Mouse (Mus musculus) forebrain, embryonic 16.5 days (tissue): ENCODE data around the gene Birc5. TPM values are rescaled to one million over a fixed set of nuclear protein-coding genes. Genes with fewer than 3 reads are reported as not detected.

Source experiments
- ATAC-seq: fragments of 200-750 bp; cut with Nextera tagmentation; 2 replicates; pipeline ENCODE4 v1.8.0; 2017; ENCODE audit warnings: mild to moderate bottlenecking, moderate library complexity
- H3K27ac ChIP-seq: fragments of 300-500 bp; sonication (generic); 2 replicates; pipeline ENCODE4 v1.5.1; 2014; ENCODE audit warnings: low read length, control low read depth
- H3K27me3 ChIP-seq: fragments of 300-500 bp; sonication (generic); replicated peaks from 2 replicates; pipeline ENCODE4 v1.6.1; 2014; ENCODE audit warnings: low read length; ENCODE audit not compliant: control insufficient read depth, insufficient read depth
- H3K36me3 ChIP-seq: fragments of 300-500 bp; sonication (generic); 2 replicates; pipeline ENCODE4 v1.6.1; 2014; ENCODE audit not compliant: control insufficient read depth, insufficient read depth
- H3K4me1 ChIP-seq: fragments of 300-500 bp; sonication (generic); replicated peaks from 2 replicates; pipeline ENCODE4 v1.6.1; 2014; ENCODE audit warnings: low read length; ENCODE audit not compliant: control insufficient read depth, insufficient read depth
- H3K4me2 ChIP-seq: fragments of 300-500 bp; sonication (generic); 2 replicates; pipeline ENCODE4 v1.6.1; 2014; ENCODE audit warnings: mild to moderate bottlenecking, low read length, control low read depth
- H3K4me3 ChIP-seq: fragments of 300-500 bp; sonication (generic); replicated peaks from 2 replicates; pipeline ENCODE4 v1.5.1; 2014; ENCODE audit warnings: mild to moderate bottlenecking, low read length, control low read depth
- H3K9ac ChIP-seq: fragments of 300-500 bp; sonication (generic); replicated peaks from 2 replicates; pipeline ENCODE4 v1.6.1; 2014; ENCODE audit warnings: low read depth, low read length, control low read depth
- H3K9me3 ChIP-seq: fragments of 300-500 bp; sonication (generic); 2 replicates; pipeline ENCODE4 v1.6.1; 2016; ENCODE audit warnings: low read length; ENCODE audit not compliant: control insufficient read depth
- WGBS: fragments of 180-500 bp; shearing (Covaris S2); extraction: QIAGEN DNeasy Blood & Tissue Kit; methylation state at CpG from one replicate; pipeline ENCODE4 v1.1.7; 2014; 5-methylcytosine and 5-hydroxymethylcytosine counted together
- polyA plus RNA-seq: library from polyadenylated mRNA; unstranded; fragments of >200 nt; fragmentation: Nextera tagmentation; extraction: Ambion mirVana; gene quantifications from 2 replicates; pipeline ENCODE4 v1.2.1, GENCODE M21; 2015

Birc5 gene
- polyA plus RNA-seq, 1 experiment from 2014 or later, result 72.6 TPM

GRCm38 (mm10) chr11:117882208-117882607, 33.2 kb downstream of the Birc5 start:
- Histone ChIP-seq H3K9ac (no peak overlapping the region), H3K27me3 (0 out of 2 replicates have a peak, but pooled peaks cover 4% of the 10 kb centered on the region), H3K4me3 (no peak overlapping the region), H3K4me1 (peaks cover 21% of the 10 kb centered on the region), H3K9me3 (no peaks in the 10 kb centered on the region), H3K27ac (no peak overlapping the region), H3K36me3 (no peaks in the 10 kb centered on the region), H3K4me2 (no peak overlapping the region)
- 73% methylated on average over 1 of the region's 1 CpGs for WGBS
- no peak for ATAC-seq

GRCm38 (mm10) chr11:117886000-117886399, 36.9 kb downstream of the Birc5 start:
- Histone ChIP-seq H3K36me3 (no peaks in the 10 kb centered on the region), H3K4me2 (no peak overlapping the region), H3K9ac (no peak overlapping the region), H3K4me1 (peaks cover 28% of the 10 kb centered on the region), H3K4me3 (no peak overlapping the region), H3K27ac (no peak overlapping the region), H3K9me3 (no peaks in the 10 kb centered on the region), H3K27me3 (peaks cover 16% of the 10 kb centered on the region)
- no peak for ATAC-seq
- 56% methylated on average over 5 of the region's 5 CpGs for WGBS

- H3K9ac ChIP-seq, result 0 out of 2 replicates have a peak overlapping the region, but pooled peaks have one; percentile 20
- H3K9me3 ChIP-seq, result no peaks in the 10 kb centered on the region
- H3K4me3 ChIP-seq, result no peak overlapping the region; the same call in 1 of the 2 replicates
- H3K27me3 ChIP-seq, result peaks cover 22% of the 10 kb centered on the region
- peak overlapping the region; percentile 40; the same call in 1 of the 2 replicates for H3K4me2 ChIP-seq
- no peaks in the 10 kb centered on the region for H3K36me3 ChIP-seq
- no peak for ATAC-seq
- H3K27ac ChIP-seq, result no peak overlapping the region
- peaks cover 22% of the 10 kb centered on the region for H3K4me1 ChIP-seq
- WGBS, result 16% methylated on average over 20 of the region's 20 CpGs
These were observed 39.3 kb downstream of the Birc5 start for GRCm38 (mm10) chr11:117888168-117888852.

- 1% methylated on average over 33 of the region's 33 CpGs for WGBS
- H3K27ac ChIP-seq, result no peak overlapping the region
- peaks cover 22% of the 10 kb centered on the region for H3K27me3 ChIP-seq
- no peaks in the 10 kb centered on the region for H3K36me3 ChIP-seq
- peak overlapping the region; percentile 40 for H3K4me2 ChIP-seq
- no peaks in the 10 kb centered on the region for H3K9me3 ChIP-seq
- ATAC-seq, result peak; percentile 36; the same call in 1 of the 2 replicates
- peaks cover 22% of the 10 kb centered on the region for H3K4me1 ChIP-seq
- H3K9ac ChIP-seq, result peak overlapping the region; percentile 20
- H3K4me3 ChIP-seq, result peak overlapping the region; percentile 10; the same call in 1 of the 2 replicates
These were observed 40.1 kb downstream of the Birc5 start for GRCm38 (mm10) chr11:117888853-117889822.

GRCm38 (mm10) chr11:117889887-117890340, 40.9 kb downstream of the Birc5 start:
- Histone ChIP-seq H3K9ac (peak overlapping the region; percentile 23; the same call in 1 of the 2 replicates), H3K27ac (no peak overlapping the region), H3K4me3 (no peak overlapping the region), H3K36me3 (no peaks in the 10 kb centered on the region), H3K9me3 (no peaks in the 10 kb centered on the region), H3K4me1 (peaks cover 22% of the 10 kb centered on the region), H3K27me3 (peaks cover 22% of the 10 kb centered on the region), H3K4me2 (peak overlapping the region; percentile 40; the same call in 1 of the 2 replicates)
- peak; percentile 74 for ATAC-seq
- under 1% methylated on average over 11 of the region's 11 CpGs for WGBS

GRCm38 (mm10) chr11:117890519-117891282, 41.6 kb downstream of the Birc5 start:
- Histone ChIP-seq H3K36me3 (no peaks in the 10 kb centered on the region), H3K27ac (no peak overlapping the region), H3K4me2 (no peak overlapping the region), H3K27me3 (peaks cover 20% of the 10 kb centered on the region), H3K9me3 (no peaks in the 10 kb centered on the region), H3K4me3 (no peak overlapping the region), H3K9ac (no peak overlapping the region), H3K4me1 (peaks cover 22% of the 10 kb centered on the region)
- 17% methylated on average over 13 of the region's 13 CpGs for WGBS
- no peak for ATAC-seq

GRCm38 (mm10) chr11:117891581-117892175, 42.6 kb downstream of the Birc5 start:
- H3K9me3 ChIP-seq, result no peaks in the 10 kb centered on the region
- H3K27me3 ChIP-seq, result peaks cover 18% of the 10 kb centered on the region
- ATAC-seq, result no peak
- WGBS, result 94% methylated on average over 19 of the region's 19 CpGs
- H3K36me3 ChIP-seq, result no peaks in the 10 kb centered on the region
- H3K27ac ChIP-seq, result no peak overlapping the region
- H3K4me1 ChIP-seq, result peaks cover 22% of the 10 kb centered on the region
- H3K4me3 ChIP-seq, result no peak overlapping the region
- H3K9ac ChIP-seq, result no peak overlapping the region
- no peak overlapping the region for H3K4me2 ChIP-seq

GRCm38 (mm10) chr11:117892199-117892598, 43.1 kb downstream of the Birc5 start:
- 64% methylated on average over 6 of the region's 6 CpGs for WGBS
- Histone ChIP-seq H3K27ac (no peak overlapping the region), H3K9me3 (no peaks in the 10 kb centered on the region), H3K4me2 (no peak overlapping the region), H3K9ac (no peak overlapping the region), H3K4me3 (no peak overlapping the region), H3K4me1 (peaks cover 22% of the 10 kb centered on the region), H3K36me3 (no peaks in the 10 kb centered on the region), H3K27me3 (peaks cover 18% of the 10 kb centered on the region)
- ATAC-seq, result no peak
